Mouse (Mus musculus): ENCODE measurements at regions not wholly inside any gene's neighbourhood (a gene's known extent, or its start where the extent isn't known, plus 50 kb on each side); places are given as distances from the start of the nearest gene placed in this dataset.

DNA sequence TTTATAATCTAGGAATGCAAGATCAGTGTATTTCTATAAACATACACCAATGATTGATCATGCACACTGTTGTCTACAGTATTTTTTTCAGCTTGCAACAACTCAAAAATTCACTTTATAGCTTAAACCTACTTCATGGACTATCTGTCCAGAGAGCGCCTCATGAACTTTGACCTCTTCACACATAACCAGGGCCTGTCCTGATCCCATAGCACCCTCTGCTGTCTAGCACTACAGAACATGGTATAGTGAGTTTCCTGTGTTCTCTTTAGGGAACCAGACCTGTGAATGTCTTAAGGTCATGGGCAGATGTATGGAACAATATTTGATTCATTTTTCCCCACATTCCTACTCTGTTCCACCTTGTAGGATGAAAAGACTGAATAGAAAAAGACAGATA is 117.1 kb downstream of the Lurap1l start:
- TF ChIP-seq CTCF (IDR thresholded peaks at IDR 0.05; ENCODE audit: borderline replicate concordance, insufficient read depth, low read length) (no peak), POLR2A (IDR thresholded peaks at IDR 0.05; ENCODE audit: low read depth, low read length) (no peak)
